Mouse (Mus musculus): ENCODE measurements around the gene Tnpo1. TPM values are rescaled to one million over a fixed set of nuclear protein-coding genes. Genes with fewer than 3 reads are reported as not detected.

Gene Tnpo1
- polyA plus RNA-seq, 1 experiment = 27.0 TPM

DNA sequence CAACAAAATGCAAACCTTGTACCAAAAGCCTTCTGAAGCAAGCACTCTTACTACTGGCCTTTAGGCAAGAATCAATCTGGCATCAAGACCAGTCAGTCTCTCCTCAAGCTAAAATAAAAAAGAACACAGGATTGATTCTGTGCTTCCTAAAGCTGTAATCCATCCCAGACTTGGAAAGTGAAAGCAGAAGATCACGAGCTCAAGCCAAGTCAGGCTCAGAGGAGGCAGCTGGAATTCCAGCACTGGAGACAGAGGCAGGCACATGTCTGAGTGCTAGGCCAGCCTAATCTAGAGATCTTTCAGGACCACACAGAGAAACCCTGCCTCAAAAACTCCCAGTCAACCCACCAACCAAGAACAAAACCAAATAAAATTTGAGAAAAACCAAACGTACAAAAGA lies 45.8 kb downstream of the Tnpo1 start:
- WGBS = 33% methylated on average over 2 of the region's 2 CpGs
- Histone ChIP-seq H3K36me3 (ENCODE audit: control insufficient read depth, insufficient read depth, low read length) (peaks cover 9% of the 10 kb centered on the region), H3K4me3 (ENCODE audit: insufficient read depth, low read depth, low read length) (no peak overlapping the region), H3K4me1 (ENCODE audit: control insufficient read depth, insufficient read depth, low read length) (peaks cover 10% of the 10 kb centered on the region; the same call in 1 of the 2 replicates), H3K27me3 (replicated peaks; ENCODE audit: control insufficient read depth, insufficient read depth, low read length) (no peaks in the 10 kb centered on the region), H3K27ac (ENCODE audit: insufficient read depth, low read depth, low read length) (peak overlapping the region; percentile 20; the same call in 1 of the 2 replicates)
- TF ChIP-seq CTCF (conservative IDR thresholded peaks at IDR 0.05; ENCODE audit: insufficient read depth, insufficient read length, low read depth, low read length) = no peak
- no peak for TF ChIP-seq POLR2A (IDR thresholded peaks at IDR 0.05; ENCODE audit: low read depth, low read length)
- DNase-seq = peak; percentile 35

GRCm38 (mm10) chr13:98879422-98879821 lies 46.8 kb downstream of the Tnpo1 start:
- H3K27me3 ChIP-seq (replicated peaks; ENCODE audit: control insufficient read depth, insufficient read depth, low read length) = no peaks in the 10 kb centered on the region
- no peak overlapping the region for H3K27ac ChIP-seq (ENCODE audit: insufficient read depth, low read depth, low read length)
- no peak overlapping the region for H3K4me3 ChIP-seq (ENCODE audit: insufficient read depth, low read depth, low read length)
- DNase-seq = no peak
- H3K36me3 ChIP-seq (ENCODE audit: control insufficient read depth, insufficient read depth, low read length) = peaks cover 15% of the 10 kb centered on the region
- TF ChIP-seq CTCF (conservative IDR thresholded peaks at IDR 0.05; ENCODE audit: insufficient read depth, insufficient read length, low read depth, low read length) (no peak), POLR2A (IDR thresholded peaks at IDR 0.05; ENCODE audit: low read depth, low read length) (no peak)
- 95% methylated on average over 6 of the region's 6 CpGs for WGBS
- H3K4me1 ChIP-seq (ENCODE audit: control insufficient read depth, insufficient read depth, low read length) = peaks cover 10% of the 10 kb centered on the region; the same call in 1 of the 2 replicates

- TF ChIP-seq CTCF (conservative IDR thresholded peaks at IDR 0.05; ENCODE audit: insufficient read depth, insufficient read length, low read depth, low read length) (no peak), POLR2A (IDR thresholded peaks at IDR 0.05; ENCODE audit: low read depth, low read length) (no peak)
- 84% methylated on average over 2 of the region's 2 CpGs for WGBS
- H3K36me3 ChIP-seq (ENCODE audit: control insufficient read depth, insufficient read depth, low read length) = peaks cover 13% of the 10 kb centered on the region
- no peak overlapping the region for H3K27ac ChIP-seq (ENCODE audit: insufficient read depth, low read depth, low read length)
- H3K27me3 ChIP-seq (replicated peaks; ENCODE audit: control insufficient read depth, insufficient read depth, low read length) = no peaks in the 10 kb centered on the region
- H3K4me3 ChIP-seq (ENCODE audit: insufficient read depth, low read depth, low read length) = no peak overlapping the region
- H3K4me1 ChIP-seq (ENCODE audit: control insufficient read depth, insufficient read depth, low read length) = peaks cover 10% of the 10 kb centered on the region; the same call in 1 of the 2 replicates
- no peak for DNase-seq
These were observed 49.0 kb downstream of the Tnpo1 start for GRCm38 (mm10) chr13:98877165-98877564.

DNA sequence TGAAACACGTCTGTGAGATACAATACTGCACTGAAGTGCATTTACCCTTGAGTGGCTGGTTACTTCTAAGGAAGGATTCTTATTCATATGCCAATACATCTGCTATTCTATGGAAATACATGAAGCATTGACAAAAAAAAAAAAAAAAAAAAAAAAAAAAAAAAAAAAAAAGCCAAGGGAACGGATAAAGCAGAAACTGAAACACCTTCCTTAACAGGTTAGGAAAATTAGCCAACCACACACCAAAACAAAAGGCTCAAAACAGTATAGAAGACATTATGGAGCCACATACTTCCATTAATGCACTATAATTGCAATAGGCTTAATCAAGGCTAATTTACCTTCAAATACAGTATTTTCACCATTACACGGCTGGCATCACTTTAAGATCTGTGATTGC lies 51.5 kb downstream of the Tnpo1 start:
- WGBS = 77% methylated on average over 3 of the region's 3 CpGs
- DNase-seq = no peak
- no peak overlapping the region for H3K27ac ChIP-seq (ENCODE audit: insufficient read depth, low read depth, low read length)
- peaks cover 7% of the 10 kb centered on the region; the same call in 1 of the 2 replicates for H3K4me1 ChIP-seq (ENCODE audit: control insufficient read depth, insufficient read depth, low read length)
- no peaks in the 10 kb centered on the region for H3K27me3 ChIP-seq (replicated peaks; ENCODE audit: control insufficient read depth, insufficient read depth, low read length)
- TF ChIP-seq CTCF (conservative IDR thresholded peaks at IDR 0.05; ENCODE audit: insufficient read depth, insufficient read length, low read depth, low read length) = no peak
- TF ChIP-seq POLR2A (IDR thresholded peaks at IDR 0.05; ENCODE audit: low read depth, low read length) = no peak
- H3K36me3 ChIP-seq (ENCODE audit: control insufficient read depth, insufficient read depth, low read length) = peaks cover 21% of the 10 kb centered on the region
- H3K4me3 ChIP-seq (ENCODE audit: insufficient read depth, low read depth, low read length) = no peak overlapping the region

DNA sequence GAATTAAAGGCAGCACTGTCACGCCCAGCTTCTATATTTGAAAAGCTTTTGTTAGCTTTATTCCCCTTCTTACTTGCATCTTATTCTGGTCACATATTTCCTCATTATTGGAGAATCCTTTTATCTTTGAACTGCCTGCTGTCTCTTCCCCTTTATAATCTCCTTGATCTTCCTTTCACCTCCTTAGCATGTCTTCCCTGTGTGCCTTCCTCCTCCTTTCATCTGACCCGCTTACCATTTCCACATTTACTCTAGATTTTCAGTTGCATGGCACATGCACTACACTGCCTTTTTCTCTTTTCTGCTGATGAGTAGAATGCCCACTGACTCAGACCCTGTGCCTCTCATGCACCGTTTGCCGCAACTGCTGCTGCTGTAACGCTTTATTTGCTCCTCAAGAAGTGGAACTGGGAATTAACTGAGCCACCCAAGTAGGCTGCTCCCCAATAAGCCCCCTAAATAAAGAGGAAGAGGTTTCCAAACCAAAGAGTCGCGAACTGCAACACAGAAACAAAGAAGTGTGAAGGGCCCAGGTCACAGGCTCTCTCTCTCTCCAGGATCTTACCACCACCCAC lies 53.8 kb downstream of the Tnpo1 start:
- DNase-seq = no peak
- TF ChIP-seq CTCF (conservative IDR thresholded peaks at IDR 0.05; ENCODE audit: insufficient read depth, insufficient read length, low read depth, low read length) (no peak), POLR2A (IDR thresholded peaks at IDR 0.05; ENCODE audit: low read depth, low read length) (no peak)
- peaks cover 22% of the 10 kb centered on the region for H3K36me3 ChIP-seq (ENCODE audit: control insufficient read depth, insufficient read depth, low read length)
- H3K27ac ChIP-seq (ENCODE audit: insufficient read depth, low read depth, low read length) = no peak overlapping the region
- no peaks in the 10 kb centered on the region for H3K27me3 ChIP-seq (replicated peaks; ENCODE audit: control insufficient read depth, insufficient read depth, low read length)
- peaks cover 14% of the 10 kb centered on the region; the same call in 1 of the 2 replicates for H3K4me1 ChIP-seq (ENCODE audit: control insufficient read depth, insufficient read depth, low read length)
- 79% methylated on average over 7 of the region's 7 CpGs for WGBS
- H3K4me3 ChIP-seq (ENCODE audit: insufficient read depth, low read depth, low read length) = no peak overlapping the region

- 41% methylated on average over 1 of the region's 1 CpGs for WGBS
- no peak for TF ChIP-seq CTCF (conservative IDR thresholded peaks at IDR 0.05; ENCODE audit: insufficient read depth, insufficient read length, low read depth, low read length)
- no peak for TF ChIP-seq POLR2A (IDR thresholded peaks at IDR 0.05; ENCODE audit: low read depth, low read length)
- Histone ChIP-seq H3K27me3 (replicated peaks; ENCODE audit: control insufficient read depth, insufficient read depth, low read length) (no peaks in the 10 kb centered on the region), H3K36me3 (ENCODE audit: control insufficient read depth, insufficient read depth, low read length) (peaks cover 22% of the 10 kb centered on the region), H3K4me3 (ENCODE audit: insufficient read depth, low read depth, low read length) (no peak overlapping the region), H3K27ac (ENCODE audit: insufficient read depth, low read depth, low read length) (no peak overlapping the region; the same call in 1 of the 2 replicates), H3K4me1 (ENCODE audit: control insufficient read depth, insufficient read depth, low read length) (peaks cover 14% of the 10 kb centered on the region; the same call in 1 of the 2 replicates)
- peak; percentile 71 for DNase-seq
These were observed 54.9 kb downstream of the Tnpo1 start for GRCm38 (mm10) chr13:98871263-98871662.

GRCm38 (mm10) chr13:98868236-98868923 lies 57.8 kb downstream of the Tnpo1 start:
- Histone ChIP-seq H3K36me3 (ENCODE audit: control insufficient read depth, insufficient read depth, low read length) (peaks cover 18% of the 10 kb centered on the region), H3K4me3 (ENCODE audit: insufficient read depth, low read depth, low read length) (no peak overlapping the region), H3K27me3 (replicated peaks; ENCODE audit: control insufficient read depth, insufficient read depth, low read length) (no peaks in the 10 kb centered on the region), H3K27ac (ENCODE audit: insufficient read depth, low read depth, low read length) (peak overlapping the region; percentile 51; the same call in 1 of the 2 replicates), H3K4me1 (ENCODE audit: control insufficient read depth, insufficient read depth, low read length) (peaks cover 14% of the 10 kb centered on the region; the same call in 1 of the 2 replicates)
- TF ChIP-seq CTCF (conservative IDR thresholded peaks at IDR 0.05; ENCODE audit: insufficient read depth, insufficient read length, low read depth, low read length) (no peak), POLR2A (IDR thresholded peaks at IDR 0.05; ENCODE audit: low read depth, low read length) (no peak)
- DNase-seq = peak; percentile 67
- 66% methylated on average over 9 of the region's 9 CpGs for WGBS
